Mouse (Mus musculus): ENCODE data around the gene H2-M10.3.
"Not testable (repeated sequence)": the region's sequence is repeated elsewhere in the genome, so short reads cannot be mapped to it uniquely, and the experiment has no call there.

Gene H2-M10.3

DNA sequence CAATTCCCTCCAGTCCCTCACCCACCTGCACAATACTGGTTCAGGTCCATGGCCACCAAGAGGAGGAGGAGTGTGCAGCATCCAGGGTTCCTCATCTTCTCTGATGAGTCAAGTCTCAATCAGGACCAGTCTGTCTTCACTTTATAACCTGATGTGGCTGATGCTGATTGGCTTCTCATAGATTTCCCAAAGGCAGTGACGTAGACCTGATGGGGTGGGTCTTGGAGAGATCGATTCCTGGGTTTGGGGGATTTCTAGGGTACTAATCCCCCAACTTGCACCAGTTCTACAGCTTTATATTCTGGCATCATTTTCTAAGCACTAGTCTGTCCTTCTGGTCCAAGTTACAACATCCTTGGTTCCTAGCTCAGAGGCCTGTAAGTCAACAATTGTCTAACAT is at the start of gene H2-M10.3:
H2-M10.3 (minus strand) TSS at position 101 of the 400 bp plus-strand sequence.
- not testable (repeated sequence) for DNase-seq (ENCODE audit: low spot score)

DNA sequence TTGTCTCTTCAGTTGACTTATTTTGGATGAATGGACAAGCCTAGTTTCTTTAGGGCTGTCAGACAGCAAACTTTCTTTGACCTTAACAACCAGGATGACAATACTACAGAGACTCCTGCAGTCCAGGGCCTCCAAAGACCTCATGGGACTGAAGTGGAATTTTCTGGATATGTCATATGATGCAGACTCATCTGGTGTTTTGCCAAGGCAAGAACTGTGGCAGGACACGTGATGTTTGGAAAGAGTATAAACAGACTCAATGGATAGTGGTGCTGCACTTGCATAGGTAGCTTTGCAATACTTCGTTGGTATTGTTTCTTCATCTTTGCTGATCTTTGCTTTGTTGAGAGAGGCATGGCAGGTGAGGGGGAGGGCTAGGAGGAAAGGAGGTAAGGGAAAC is 49.2 kb upstream of the H2-M10.3 start:
- DNase-seq (ENCODE audit: low spot score), result no peak

DNA sequence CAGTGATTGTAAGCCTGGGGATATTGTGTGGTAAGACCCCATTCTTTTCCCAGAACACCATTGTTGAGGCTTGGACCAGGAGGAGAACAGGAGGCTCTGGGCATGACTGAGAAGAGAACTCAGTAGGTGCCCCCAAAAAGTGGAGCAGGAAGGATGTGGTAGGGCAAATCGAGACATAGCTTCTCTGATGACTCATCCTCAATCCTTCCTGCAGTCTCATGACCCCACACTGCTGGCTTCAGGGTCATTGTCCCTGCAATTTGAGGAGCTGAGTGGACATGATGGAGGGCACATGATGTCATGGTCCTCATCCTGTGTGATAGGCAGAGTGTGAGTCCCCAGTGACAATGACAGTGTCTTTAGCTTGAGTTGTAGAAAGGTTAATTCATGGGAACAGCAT is 47.2 kb upstream of the H2-M10.3 start:
- no peak for DNase-seq (ENCODE audit: low spot score)

DNA sequence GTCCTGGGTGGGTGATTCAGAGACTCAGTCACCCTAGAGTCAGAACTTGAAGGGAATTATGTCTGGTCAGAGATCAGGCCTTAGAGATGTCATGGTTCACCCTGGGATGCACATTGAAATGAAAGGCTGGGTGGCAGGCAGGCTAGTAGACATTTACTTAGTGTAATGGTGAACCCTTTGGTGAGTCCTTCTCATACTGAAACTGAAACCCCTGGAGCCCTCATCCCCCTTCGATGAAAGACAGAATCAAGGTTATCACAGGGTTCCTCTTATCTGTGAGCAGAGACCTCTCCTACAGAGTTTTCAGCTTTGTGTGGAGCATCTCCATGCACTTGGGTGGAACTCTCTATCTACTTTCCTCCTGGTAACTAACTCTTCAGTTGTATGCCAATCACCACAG is 46.1 kb upstream of the H2-M10.3 start:
- no peak for DNase-seq (ENCODE audit: low spot score)

DNA sequence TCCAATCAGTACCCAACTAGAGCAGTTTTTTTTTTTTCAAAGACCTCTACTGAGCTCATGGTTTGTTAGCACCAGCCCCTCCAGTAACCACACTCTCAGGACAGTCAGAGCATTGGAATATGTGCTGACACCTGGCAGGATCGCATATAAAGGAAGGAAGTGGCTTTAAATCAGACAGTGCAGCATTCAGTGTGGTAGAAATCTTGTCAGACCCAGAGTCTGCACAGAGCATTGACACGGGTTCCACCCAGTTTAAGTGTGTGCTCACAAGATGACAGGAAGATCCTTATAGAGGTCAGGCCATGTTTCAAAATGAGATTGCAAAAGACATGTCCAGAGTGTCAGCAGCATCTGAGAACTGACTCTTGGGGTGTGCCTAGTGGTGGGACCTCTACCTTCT is 21.7 kb upstream of the H2-M10.3 start:
- DNase-seq (ENCODE audit: low spot score), result no peak

DNA sequence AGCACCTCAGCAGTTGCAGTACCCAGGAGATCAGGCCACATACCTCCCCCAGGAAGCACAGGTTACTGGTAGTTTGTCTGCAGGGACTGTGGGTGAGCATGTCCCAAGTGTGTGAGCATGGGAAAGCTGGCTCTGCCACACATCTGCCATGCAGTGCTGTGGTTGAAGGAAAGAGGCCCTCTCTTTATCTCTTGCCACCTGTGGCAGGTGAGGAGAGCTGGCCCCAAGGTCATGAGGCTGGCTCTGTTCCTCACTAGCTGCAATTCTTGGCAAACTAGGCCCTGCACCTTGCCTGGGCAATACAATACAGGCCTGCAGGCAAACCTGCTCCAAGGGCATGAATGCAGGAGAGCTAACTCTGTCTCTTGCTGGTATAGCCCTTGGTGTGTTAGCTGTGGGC is 5.8 kb downstream of the H2-M10.3 start:
- DNase-seq (ENCODE audit: low spot score), result not testable (repeated sequence)

DNA sequence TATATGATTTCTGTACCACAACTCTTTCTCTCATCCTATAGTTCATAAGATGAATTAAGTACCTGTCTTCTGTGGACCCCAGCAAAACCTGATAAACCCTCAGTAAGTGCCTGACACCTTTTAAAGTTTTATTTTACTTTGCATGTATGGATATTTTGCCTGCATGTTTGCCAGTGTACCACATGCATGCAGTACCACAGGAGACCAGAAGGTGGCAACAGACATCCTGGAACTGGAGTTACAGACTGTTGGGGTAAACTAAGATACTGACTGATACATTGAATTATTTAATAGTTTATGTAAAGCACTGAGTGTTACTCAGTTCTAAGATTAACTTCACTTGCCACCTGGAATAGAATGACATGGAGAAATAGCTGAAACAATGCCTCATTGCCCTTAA is 10.7 kb downstream of the H2-M10.3 start:
- peak; percentile 15 for DNase-seq (ENCODE audit: low spot score)

DNA sequence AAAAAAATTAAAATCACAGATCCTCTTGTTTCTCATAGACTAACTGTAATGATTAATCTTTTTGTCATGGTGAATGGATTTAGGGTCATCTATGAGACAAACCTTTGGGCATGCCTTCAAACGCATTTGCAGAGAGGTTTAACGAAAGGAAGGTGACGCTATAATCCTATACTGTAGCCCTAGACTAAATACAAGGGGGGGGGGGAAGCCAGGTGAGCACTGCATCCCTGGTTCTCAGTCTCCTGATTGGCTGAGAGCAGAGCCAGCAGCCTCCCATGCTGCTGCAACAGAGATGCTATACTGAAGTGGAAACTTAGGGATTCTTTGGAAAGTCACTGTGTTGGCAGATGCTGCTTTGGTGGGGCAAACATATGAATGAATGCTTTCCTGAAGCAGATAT is 12.5 kb downstream of the H2-M10.3 start:
- DNase-seq (ENCODE audit: low spot score), result no peak

DNA sequence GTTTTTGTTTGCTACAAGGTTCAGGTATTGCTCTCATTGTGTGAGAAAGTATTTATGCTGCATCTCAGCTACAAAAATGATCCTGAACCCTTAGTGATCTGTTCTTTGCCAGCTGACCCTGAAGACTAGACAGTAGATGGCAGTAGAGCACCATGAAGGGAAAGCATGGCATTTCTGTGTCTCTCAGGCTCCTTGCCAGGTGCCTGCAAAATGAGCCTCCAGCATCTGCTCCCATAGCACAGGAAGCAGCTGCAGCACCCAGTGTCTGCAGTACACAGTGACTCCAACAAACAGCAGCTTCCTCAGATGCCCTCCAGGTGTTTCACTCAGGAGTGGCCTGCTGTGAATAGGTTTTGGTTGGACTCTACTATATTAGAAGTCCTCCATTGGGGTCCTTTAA is 12.9 kb downstream of the H2-M10.3 start:
- peak; percentile 50 for DNase-seq (ENCODE audit: low spot score)

DNA sequence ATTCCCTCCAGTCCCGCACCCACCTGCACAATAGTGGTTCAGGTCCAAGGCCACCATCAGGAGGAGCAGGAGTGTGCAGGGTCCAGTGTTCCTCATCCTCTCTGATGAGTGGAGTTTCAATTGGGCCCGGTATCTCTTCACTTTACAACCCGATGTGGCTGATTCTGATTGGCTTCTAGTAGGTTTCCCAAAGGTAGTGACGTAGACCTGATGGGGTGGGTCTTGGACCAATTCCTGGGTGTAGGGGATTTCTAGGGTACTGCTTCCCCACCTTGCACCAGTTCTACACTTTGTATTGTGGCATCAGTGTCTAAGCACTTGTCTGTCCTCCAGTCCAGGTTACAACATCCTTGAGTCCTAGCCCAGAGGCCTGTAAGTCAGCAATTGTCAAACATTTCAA is 42.2 kb downstream of the H2-M10.3 start, which contains the start of gene H2-M10.1:
H2-M10.1 (minus strand) TSS at position 101 of the 400 bp plus-strand sequence.
- no peak for DNase-seq (ENCODE audit: low spot score)

DNA sequence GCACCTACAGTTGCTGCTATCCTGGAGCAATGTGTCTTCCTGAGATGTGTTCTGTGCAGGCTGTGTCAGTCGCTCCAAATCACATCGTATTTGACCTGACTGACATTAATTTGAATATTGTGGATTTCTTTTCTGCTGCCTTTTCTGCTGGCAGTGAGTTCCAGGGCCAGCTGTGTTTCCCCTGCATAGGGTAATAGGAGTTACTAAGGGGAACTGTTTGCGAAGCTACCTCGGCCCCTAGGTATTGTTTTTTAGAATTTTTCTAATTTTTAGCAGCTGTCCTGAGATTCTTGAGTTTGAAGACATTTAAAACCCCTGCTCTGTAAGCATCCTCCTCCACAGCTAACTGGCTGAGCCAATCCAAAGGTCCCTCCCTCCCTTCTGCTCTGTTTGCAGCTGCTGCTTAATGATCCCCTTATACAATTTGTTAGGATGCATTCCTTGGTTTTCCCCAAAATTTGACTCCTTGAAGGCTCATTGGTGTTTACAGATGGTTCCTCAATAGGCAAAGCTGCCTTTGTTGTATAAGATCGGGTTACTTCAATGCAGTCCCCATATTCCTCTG is 52.4 kb downstream of the H2-M10.3 start:
- no peak for DNase-seq (ENCODE audit: low spot score)

DNA sequence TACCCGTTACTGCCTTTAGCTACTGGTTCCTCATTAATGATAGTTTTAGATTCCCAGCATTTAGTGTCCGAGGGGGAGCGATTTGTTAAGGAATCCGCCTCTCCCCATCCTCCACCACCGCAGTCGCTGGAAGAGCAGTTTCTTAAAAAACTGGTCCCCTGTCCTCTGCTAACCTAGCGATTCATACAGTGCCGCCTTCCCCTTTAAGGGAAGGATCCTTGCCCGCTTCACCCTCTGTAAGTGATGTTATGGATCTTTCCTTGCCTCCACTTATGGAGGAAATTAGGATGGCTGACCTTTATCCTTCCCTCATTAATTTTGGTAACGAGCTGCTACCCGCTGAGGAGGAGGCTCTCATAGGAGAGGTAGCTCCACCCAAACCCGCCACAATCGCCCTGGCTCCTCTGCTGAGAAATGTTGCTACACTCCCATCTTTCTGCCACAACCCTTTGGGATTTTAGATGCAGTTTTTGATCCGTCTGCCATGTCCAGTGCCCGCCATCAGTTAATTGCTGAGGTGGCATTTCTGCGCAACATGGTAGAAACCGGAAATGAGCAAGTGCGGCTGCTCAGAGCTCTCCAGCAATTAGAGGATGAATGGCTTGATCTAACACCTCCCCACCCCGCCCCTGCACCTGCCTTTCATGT is 53.1 kb downstream of the H2-M10.3 start:
- DNase-seq (ENCODE audit: low spot score), result peak; percentile 30
